Mouse (Mus musculus): ENCODE data around the gene Pum2.

Gene Pum2

GRCm38 (mm10) chr12:8726890-8727289 lies 53.0 kb downstream of the Pum2 start:
- no peak for TF ChIP-seq GATA4 (IDR thresholded peaks at IDR 0.05; ENCODE audit: insufficient replicate concordance, low read length)

- no peak for TF ChIP-seq GATA4 (IDR thresholded peaks at IDR 0.05; ENCODE audit: insufficient replicate concordance, low read length)
These were observed 54.8 kb downstream of the Pum2 start for GRCm38 (mm10) chr12:8728739-8729138.

- TF ChIP-seq GATA4 (IDR thresholded peaks at IDR 0.05; ENCODE audit: insufficient replicate concordance, low read length) = no peak
These were observed 79.7 kb downstream of the Pum2 start for GRCm38 (mm10) chr12:8753654-8754053.

- no peak for TF ChIP-seq GATA4 (IDR thresholded peaks at IDR 0.05; ENCODE audit: insufficient replicate concordance, low read length)
These were observed 80.2 kb downstream of the Pum2 start for GRCm38 (mm10) chr12:8754116-8754515.

GRCm38 (mm10) chr12:8758029-8758428 lies 84.1 kb downstream of the Pum2 start:
- no peak for TF ChIP-seq GATA4 (IDR thresholded peaks at IDR 0.05; ENCODE audit: insufficient replicate concordance, low read length)

GRCm38 (mm10) chr12:8759115-8759514 lies 85.2 kb downstream of the Pum2 start:
- TF ChIP-seq GATA4 (IDR thresholded peaks at IDR 0.05; ENCODE audit: insufficient replicate concordance, low read length) = no peak

- TF ChIP-seq GATA4 (IDR thresholded peaks at IDR 0.05; ENCODE audit: insufficient replicate concordance, low read length) = no peak
These were observed 85.8 kb downstream of the Pum2 start for GRCm38 (mm10) chr12:8759779-8760178.

GRCm38 (mm10) chr12:8760561-8760960 lies 86.6 kb downstream of the Pum2 start:
- TF ChIP-seq GATA4 (IDR thresholded peaks at IDR 0.05; ENCODE audit: insufficient replicate concordance, low read length) = no peak

- TF ChIP-seq GATA4 (IDR thresholded peaks at IDR 0.05; ENCODE audit: insufficient replicate concordance, low read length) = no peak
These were observed 87.1 kb downstream of the Pum2 start for GRCm38 (mm10) chr12:8761058-8761457.

- no peak for TF ChIP-seq GATA4 (IDR thresholded peaks at IDR 0.05; ENCODE audit: insufficient replicate concordance, low read length)
These were observed 88.7 kb downstream of the Pum2 start for GRCm38 (mm10) chr12:8762667-8763066.

GRCm38 (mm10) chr12:8764221-8764930 lies 90.4 kb downstream of the Pum2 start:
- no peak for TF ChIP-seq GATA4 (IDR thresholded peaks at IDR 0.05; ENCODE audit: insufficient replicate concordance, low read length)

GRCm38 (mm10) chr12:8770946-8771843 lies 97.3 kb downstream of the Pum2 start, which contains the start of gene Sdc1:
Gene Sdc1, plus strand, starts transcription at chr12:8771323.
- TF ChIP-seq GATA4 (IDR thresholded peaks at IDR 0.05; ENCODE audit: insufficient replicate concordance, low read length) = no peak

- no peak for TF ChIP-seq GATA4 (IDR thresholded peaks at IDR 0.05; ENCODE audit: insufficient replicate concordance, low read length)
These were observed 98.0 kb downstream of the Pum2 start for GRCm38 (mm10) chr12:8771844-8772380.

- TF ChIP-seq GATA4 (IDR thresholded peaks at IDR 0.05; ENCODE audit: insufficient replicate concordance, low read length) = no peak
These were observed 98.7 kb downstream of the Pum2 start for GRCm38 (mm10) chr12:8772451-8773143.

GRCm38 (mm10) chr12:8773336-8773735 lies 99.4 kb downstream of the Pum2 start:
- TF ChIP-seq GATA4 (IDR thresholded peaks at IDR 0.05; ENCODE audit: insufficient replicate concordance, low read length) = no peak

Measured in liver, adult (tissue).